Mouse (Mus musculus) adrenal gland, adult 2 months (tissue): ENCODE data around the gene Ccdc160. TPM values are rescaled to one million over a fixed set of nuclear protein-coding genes. Genes with fewer than 3 reads are reported as not detected.

Experiments used
- microRNA-seq, 2 experiments: library from miRNA; unstranded; fragments of <30 nt; microRNA quantifications; one replicate each; pipeline ENCODE4 v1.2.0; 2021
- polyA plus RNA-seq: library from polyadenylated mRNA; depleted of rRNA; stranded (reverse); fragments of >200 nt; gene quantifications from 2 replicates; pipeline ENCODE4 v1.2.3, GENCODE M21; 2012; rRNA removed
- total RNA-seq, 2 experiments: library from RNA; stranded (reverse); gene quantifications; 2 replicates each; pipeline ENCODE4 v1.2.3; 2021

Gene Ccdc160
- total and polyA plus RNA-seq, 3 experiments, result 0.24 to 34.5 (median 13.7) TPM

Small RNA genes lying within 50 kb of the gene (microRNA-seq; reads per million reads assigned to microRNA genes)
- gene Mir106a (10.3 to 17.1 reads per million in 2 experiments), gene Mir18b (0 to 0.44 reads per million in 2 experiments), gene Mir19b-2 (0.22 to 1.7 reads per million in 2 experiments), gene Mir20b (13.2 to 18.0 reads per million in 2 experiments), gene Mir363 (7.4 to 11.2 reads per million in 2 experiments), gene Mir92-2 (55.4 to 61.5 reads per million in 2 experiments)

Other genes with a start within 250 kb of the Ccdc160 start
- gene Gpc3, start 177.2 kb upstream of the Ccdc160 start, total RNA-seq, result 10 to 100 TPM; 43.7 to 81.7 TPM
- 30.9 and 33.7 TPM in 2 replicates for gene Gpc3, start 177.2 kb upstream of the Ccdc160 start, polyA plus RNA-seq
- 10 to 100 TPM; 16.3 to 18.7 TPM for gene Phf6, start 121.1 kb downstream of the Ccdc160 start, total RNA-seq
- 0.35 and 0.40 TPM in 2 replicates for gene Phf6, start 121.1 kb downstream of the Ccdc160 start, polyA plus RNA-seq
- 100 to 1,000 TPM in 1 of 2 experiments, 10 to 100 TPM in 1; 74.5 to 126 TPM for gene Hprt, start 196.9 kb downstream of the Ccdc160 start, total RNA-seq
- gene Hprt, start 196.9 kb downstream of the Ccdc160 start, polyA plus RNA-seq, result 4.2 and 6.1 TPM in 2 replicates